Mouse (Mus musculus) adrenal gland, postnatal 4 days (tissue): Measurements from ENCODE around the gene Myoz1. TPM values are rescaled to one million over a fixed set of nuclear protein-coding genes. Genes with fewer than 3 reads are reported as not detected.
"Not testable (repeated sequence)": the region's sequence is repeated elsewhere in the genome, so short reads cannot be mapped to it uniquely, and the experiment has no call there.

Source experiments
- DNase-seq, 2 experiments: peaks; one replicate each; pipeline ENCODE4 v3.0.0; 2021 to 2022; ENCODE audit warnings: low spot score in 2 of 2, mixed read lengths in 2 of 2
- long read RNA-seq, 2 experiments: library from polyadenylated mRNA; stranded (forward); transcript quantifications; one replicate each; pipeline ENCODE4 v2.0.0; 2021
- total RNA-seq, 2 experiments: library from RNA; stranded (reverse); gene quantifications; 2 replicates each; pipeline ENCODE4 v1.2.3; 2021

The Myoz1 gene
- total RNA-seq, result 10 to 100 TPM; 11.0 to 25.8 TPM
- long read RNA-seq, experiment 1, transcript Myoz1-201 (6 exons, 1,289 nt), result major isoform, 25 of 33 reads
- long read RNA-seq, experiment 1, partial matches to known transcripts, result 4 of 33 reads
- long read RNA-seq, experiment 1, other reads (novel, unspliced or antisense), result 2 of 33 reads
- long read RNA-seq, experiment 2, transcript Myoz1-201 (6 exons, 1,289 nt), result major isoform, 17 of 23 reads
- long read RNA-seq, experiment 2, partial matches to known transcripts, result 0 of 23 reads
- long read RNA-seq, experiment 2, other reads (novel, unspliced or antisense), result 3 of 23 reads

GRCm38 (mm10) chr14:20656361-20656760, at the start of gene Myoz1:
Gene Myoz1 (minus strand): TSS chr14:20656540.
- DNase-seq, result no peak

GRCm38 (mm10) chr14:20703461-20703860, 47.1 kb upstream of the Myoz1 start:
- not testable (repeated sequence) for DNase-seq

- DNase-seq, result peak; percentile 76 to 83
Measured at GRCm38 (mm10) chr14:20702741-20703381, 46.5 kb upstream of the Myoz1 start, which contains the start of gene Chchd1. Gene Chchd1 (plus strand): TSS chr14:20703006.

GRCm38 (mm10) chr14:20702096-20702740, 45.9 kb upstream of the Myoz1 start:
- no peak for DNase-seq

GRCm38 (mm10) chr14:20701554-20701953, 45.2 kb upstream of the Myoz1 start:
- no peak for DNase-seq

- no peak for DNase-seq
Measured at GRCm38 (mm10) chr14:20700362-20700761, 44.0 kb upstream of the Myoz1 start.

GRCm38 (mm10) chr14:20698515-20698914, 42.2 kb upstream of the Myoz1 start:
- no peak for DNase-seq

- no peak for DNase-seq
Measured at GRCm38 (mm10) chr14:20696986-20697385, 40.6 kb upstream of the Myoz1 start.

- no peak for DNase-seq
Measured at GRCm38 (mm10) chr14:20695761-20696520, 39.6 kb upstream of the Myoz1 start.

- DNase-seq, result peak; percentile 76 to 81
Measured at GRCm38 (mm10) chr14:20694884-20695760, 38.8 kb upstream of the Myoz1 start, which contains the start of gene Fut11. Gene Fut11 (plus strand): TSS chr14:20694968.

GRCm38 (mm10) chr14:20694185-20694883, 38.0 kb upstream of the Myoz1 start:
- DNase-seq, result no peak

GRCm38 (mm10) chr14:20693589-20694101, 37.3 kb upstream of the Myoz1 start:
- no peak for DNase-seq

GRCm38 (mm10) chr14:20691772-20692171, 35.4 kb upstream of the Myoz1 start:
- DNase-seq, result no peak

GRCm38 (mm10) chr14:20689009-20689408, 32.7 kb upstream of the Myoz1 start:
- DNase-seq, result no peak

GRCm38 (mm10) chr14:20686576-20686975, 30.2 kb upstream of the Myoz1 start:
- no peak for DNase-seq

- no peak for DNase-seq
Measured at GRCm38 (mm10) chr14:20682498-20682897, 26.2 kb upstream of the Myoz1 start.

GRCm38 (mm10) chr14:20681742-20682141, 25.4 kb upstream of the Myoz1 start:
- DNase-seq, result no peak

- DNase-seq, result no peak
Measured at GRCm38 (mm10) chr14:20677906-20678305, 21.6 kb upstream of the Myoz1 start.

GRCm38 (mm10) chr14:20674064-20674833, 17.9 kb upstream of the Myoz1 start, which contains the start of gene Sec24c:
Gene Sec24c (plus strand): TSS chr14:20674308.
- DNase-seq, result peak; percentile 94 to 98
